Mouse (Mus musculus) heart, adult 2 months (tissue): Measurements from ENCODE around the gene Urm1.

Source experiments
- CTCF ChIP-seq: fragments of 200-600 bp; IDR thresholded peaks from 2 replicates; pipeline ENCODE4 v1.8.1; 2022; ENCODE audit warnings: antibody characterized with exemption, mild to moderate bottlenecking, moderate library complexity
- EP300 ChIP-seq: fragments of 200-500 bp; IDR thresholded peaks from 2 replicates; pipeline ENCODE4 v1.6.1; 2011; ENCODE audit warnings: low read depth, low read length, control low read depth; ENCODE audit not compliant: insufficient read depth

DNA sequence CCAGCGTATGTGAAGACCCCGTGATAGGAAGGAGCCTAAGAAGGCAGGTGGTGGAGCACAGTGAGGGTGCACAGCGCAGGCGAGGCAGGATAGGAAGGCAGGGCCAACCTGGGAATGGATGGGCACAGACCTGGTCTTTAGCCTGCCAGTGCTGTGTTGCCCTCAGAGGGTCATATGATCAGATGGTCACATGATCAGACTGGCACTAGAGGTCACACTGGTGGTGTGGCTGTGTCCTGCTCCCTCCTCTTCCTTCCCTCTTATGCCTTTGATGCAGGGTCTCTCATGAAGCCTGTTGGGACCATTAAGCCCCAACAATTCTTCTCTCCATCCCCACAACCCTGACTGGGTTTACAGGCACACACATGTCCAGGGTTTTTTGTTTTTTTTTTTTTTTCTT lies 53.9 kb downstream of the Urm1 start:
- TF ChIP-seq EP300, result no peak
- TF ChIP-seq CTCF, result no peak
